Mouse (Mus musculus) small intestine, adult 2 months (tissue): ENCODE measurements around the gene Gm28048.

ENCODE experiments used
- CTCF ChIP-seq: fragments of 200-500 bp; IDR thresholded peaks from 2 replicates; pipeline ENCODE4 v1.5.1; 2012; ENCODE audit warnings: low read depth, mild to moderate bottlenecking, control low read depth, inconsistent platforms, low read length, moderate library complexity, mixed read lengths; ENCODE audit not compliant: insufficient replicate concordance, insufficient read length; ENCODE audit errors: extremely low read depth
- POLR2A ChIP-seq: fragments of 200-500 bp; IDR thresholded peaks from 2 replicates; pipeline ENCODE4 v1.6.1; 2012; ENCODE audit warnings: low read depth, mild to moderate bottlenecking, control low read depth, inconsistent platforms, low read length, moderate library complexity

DNA sequence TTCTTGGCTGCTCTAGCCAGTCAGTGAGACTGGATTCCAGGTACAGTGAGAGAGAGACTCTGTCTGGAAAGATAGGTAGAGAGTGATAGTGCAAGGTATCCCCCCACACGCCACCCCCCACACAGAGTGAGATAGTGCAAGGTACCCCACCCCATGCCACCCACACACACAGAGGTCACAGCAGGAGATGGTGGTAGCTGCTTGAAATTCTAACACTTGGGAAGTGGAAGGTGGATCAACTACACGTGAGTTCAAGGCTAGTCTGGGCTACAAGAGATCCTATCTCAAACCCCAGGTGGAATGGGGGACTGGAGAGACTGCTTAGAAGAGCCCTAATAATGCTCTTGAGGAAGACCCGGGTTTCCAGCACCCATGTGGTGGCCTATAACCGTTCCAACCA lies 849 bp downstream of the Gm28048 start:
- TF ChIP-seq POLR2A: no peak
- TF ChIP-seq CTCF: no peak
